Mouse (Mus musculus) CH12.LX (cell line): ENCODE results near the gene Epha3.

Experiments
- CTCF ChIP-seq, 2 experiments: IDR thresholded peaks in 1 of 2; conservative IDR thresholded peaks in 1 of 2; 2 replicates each; pipeline ENCODE4 v1.5.1; 2011 to 2012; ENCODE audit warnings: low read depth in 2 of 2, low read length in 2 of 2, improper control_type of control experiment in 1 of 2, inconsistent platforms in 1 of 2, mild to moderate bottlenecking in 1 of 2, moderate library complexity in 1 of 2
- E2F4 ChIP-seq: IDR thresholded peaks from 2 replicates; pipeline ENCODE4 v1.6.1; 2011; ENCODE audit warnings: low read depth, low read length, improper control_type of control experiment; ENCODE audit not compliant: insufficient replicate concordance
- EP300 ChIP-seq: IDR thresholded peaks from 2 replicates; pipeline ENCODE4 v1.6.1; 2011; ENCODE audit warnings: low read length, improper control_type of control experiment
- MYC ChIP-seq: IDR thresholded peaks from 2 replicates; pipeline ENCODE4 v1.6.1; 2011; ENCODE audit warnings: low read depth, mild to moderate bottlenecking, improper control_type of control experiment, low read length
- POLR2A ChIP-seq: IDR thresholded peaks from 2 replicates; pipeline ENCODE4 v1.6.1; 2011; ENCODE audit warnings: low read depth, mild to moderate bottlenecking, improper control_type of control experiment, low read length
- POLR2AphosphoS2 ChIP-seq: IDR thresholded peaks from 2 replicates; pipeline ENCODE4 v1.6.1; 2011; ENCODE audit warnings: low read depth, low read length, improper control_type of control experiment
- RAD21 ChIP-seq: IDR thresholded peaks from 2 replicates; pipeline ENCODE4 v1.6.1; 2011; ENCODE audit warnings: low read depth, mild to moderate bottlenecking, low read length, improper control_type of control experiment, moderate library complexity
- RCOR1 ChIP-seq: conservative IDR thresholded peaks from 2 replicates; pipeline ENCODE4 v1.6.1; 2012; ENCODE audit warnings: low read depth, mild to moderate bottlenecking, inconsistent platforms, low read length, improper control_type of control experiment
- SIN3A ChIP-seq: IDR thresholded peaks from 2 replicates; pipeline ENCODE4 v1.6.1; 2012; ENCODE audit warnings: low read length, improper control_type of control experiment, inconsistent platforms
- TCF12 ChIP-seq: IDR thresholded peaks from 2 replicates; pipeline ENCODE4 v1.6.1; 2014; ENCODE audit warnings: low read depth, mild to moderate bottlenecking, inconsistent platforms, low read length, improper control_type of control experiment
- UBTF ChIP-seq: IDR thresholded peaks from 2 replicates; pipeline ENCODE4 v1.6.1; 2012; ENCODE audit warnings: low read depth, mild to moderate bottlenecking, inconsistent platforms, low read length, improper control_type of control experiment, moderate library complexity
- USF2 ChIP-seq: conservative IDR thresholded peaks from 2 replicates; pipeline ENCODE4 v1.6.1; 2011; ENCODE audit warnings: low read depth, low read length, improper control_type of control experiment
- ZC3H11A ChIP-seq: IDR thresholded peaks from 2 replicates; pipeline ENCODE4 v1.6.1; 2012; ENCODE audit warnings: low read depth, mild to moderate bottlenecking, inconsistent platforms, low read length, improper control_type of control experiment

GRCm38 (mm10) chr16:63615396-63615795, 248.6 kb downstream of the Epha3 start:
- no peak for TF ChIP-seq CTCF (conservative IDR thresholded peaks at IDR 0.05 in 1 of 2, IDR thresholded peaks at IDR 0.05 in 1 of 2; ENCODE audit: low read depth in 2 of 2, low read length in 2 of 2)
- TF ChIP-seq POLR2A = no peak
- no peak for TF ChIP-seq ZC3H11A
- TF ChIP-seq USF2 = no peak
- TF ChIP-seq SIN3A = no peak
- TF ChIP-seq RAD21 = no peak
- no peak for TF ChIP-seq EP300
- TF ChIP-seq TCF12 = no peak
- no peak for TF ChIP-seq E2F4
- no peak for TF ChIP-seq POLR2AphosphoS2
- no peak for TF ChIP-seq UBTF
- TF ChIP-seq RCOR1 = no peak
- TF ChIP-seq MYC = no peak
